8 mouse cellular contexts compared by ENCODE assay signal in genomic region chr1:84840018-84840664, GRCm38 (mm10). TPM values are rescaled to one million over a fixed set of nuclear protein-coding genes. Genes with fewer than 3 reads are reported as not detected.
A peak's percentile ranks its signal among the peaks of the same experiment; 100 is the strongest.
DNase-seq lines count a peak whose midpoint lies in the region; ATAC-seq and TF ChIP-seq lines count a peak whose summit lies in the region.

Gene Trip12, minus strand, starts transcription at chr1:84840516.

- peak within 1 kb of the TSS; percentile 63 for H3K4me3 ChIP-seq in kidney, embryonic 16.5 days (ENCODE audit: low read length)
- peak within 1 kb of the TSS; percentile 93 for H3K4me3 ChIP-seq in embryonic fibroblast, embryonic 13.5 days (ENCODE audit: insufficient read depth, low read length)
- peak within 1 kb of the TSS; percentile 90 for H3K4me3 ChIP-seq in limb, embryonic 11.5 days (ENCODE audit: low read depth, low read length)

- intact Hi-C loops in heart, postnatal 10 days (cut with DNase I): no loop called here

- no peak for DNase-seq in kidney, postnatal 10 days
- DNase-seq in MEL-GATA-1-ER (ENCODE audit: extremely low read depth, low read depth): peak; percentile 41
- DNase-seq in heart, postnatal 10 days: no peak
- DNase-seq in limb, embryonic 11.5 days (ENCODE audit: low spot score): no peak
- no peak for DNase-seq in kidney, adult 11 months

- peak within 1 kb of the TSS; percentile 97 for H3K27ac ChIP-seq in kidney, embryonic 16.5 days (ENCODE audit: low read length)
- peak within 1 kb of the TSS; percentile 82 for H3K27ac ChIP-seq in embryonic fibroblast, embryonic 13.5 days (ENCODE audit: insufficient read depth, low read length)
- H3K27ac ChIP-seq in limb, embryonic 11.5 days (replicated peaks; ENCODE audit: low read depth, low read length): peak within 1 kb of the TSS; percentile 86

- H3K9ac ChIP-seq in kidney, embryonic 16.5 days (replicated peaks; ENCODE audit: low read length): peak within 1 kb of the TSS; percentile 97
- peak within 1 kb of the TSS; percentile 92 for H3K9ac ChIP-seq in limb, embryonic 11.5 days (ENCODE audit: low read length)

- H3K27me3 ChIP-seq in kidney, embryonic 16.5 days (ENCODE audit: insufficient read depth, low read length): no peaks in the 10 kb centered on the region
- no peaks in the 10 kb centered on the region for H3K27me3 ChIP-seq in limb, embryonic 11.5 days (ENCODE audit: control insufficient read depth, insufficient read depth, low read length)

- under 1% methylated on average over 38 of the region's 39 CpGs for WGBS in kidney, embryonic 16.5 days
- under 1% methylated on average over 39 of the region's 39 CpGs for WGBS in limb, embryonic 11.5 days

- TF ChIP-seq CTCF in embryonic fibroblast, embryonic 13.5 days (IDR thresholded peaks at IDR 0.05; ENCODE audit: borderline replicate concordance, insufficient read depth, low read length): no peak

- TF ChIP-seq POLR2A in embryonic fibroblast, embryonic 13.5 days (IDR thresholded peaks at IDR 0.05; ENCODE audit: low read depth, low read length): peak; percentile 58

- H3K36me3 ChIP-seq in kidney, embryonic 16.5 days (ENCODE audit: insufficient read depth, low read length): no peaks in the 10 kb centered on the region
- H3K36me3 ChIP-seq in limb, embryonic 11.5 days (ENCODE audit: control insufficient read depth, insufficient read depth, low read length): no peaks in the 10 kb centered on the region

- ATAC-seq in kidney, embryonic 16.5 days (ENCODE audit: low FRiP score, low TSS enrichment): peak; percentile 69
- peak; percentile 6; the same call in 1 of the 2 replicates for ATAC-seq in limb, embryonic 11.5 days (ENCODE audit: insufficient number of reproducible peaks, low FRiP score, low TSS enrichment, low read depth)
- no peak for ATAC-seq in neutrophil, adult 5-6 weeks (ENCODE audit: extremely low read depth, insufficient number of reproducible peaks, low FRiP score, poor library complexity, severe bottlenecking)

- H3K4me1 ChIP-seq in kidney, embryonic 16.5 days (ENCODE audit: insufficient read depth, low read length): peaks cover 21% of the 10 kb centered on the region
- H3K4me1 ChIP-seq in embryonic fibroblast, embryonic 13.5 days (ENCODE audit: control insufficient read depth, insufficient read depth, low read length): no peaks in the 10 kb centered on the region
- H3K4me1 ChIP-seq in limb, embryonic 11.5 days (ENCODE audit: control insufficient read depth, insufficient read depth, low read length): no peaks in the 10 kb centered on the region

- no peaks in the 10 kb centered on the region for H3K9me3 ChIP-seq in kidney, embryonic 16.5 days (ENCODE audit: low read length)
- H3K9me3 ChIP-seq in limb, embryonic 11.5 days (ENCODE audit: control insufficient read depth, low read length): no peaks in the 10 kb centered on the region

- H3K4me2 ChIP-seq in kidney, embryonic 16.5 days (replicated peaks; ENCODE audit: low read depth, low read length): peak within 1 kb of the TSS; percentile 76
- peak within 1 kb of the TSS; percentile 63 for H3K4me2 ChIP-seq in limb, embryonic 11.5 days (ENCODE audit: low read depth, severe bottlenecking)

RNA-seq across cellular contexts. Expression of gene Trip12, which starts in this region (rescaled TPM):
- 50.3 and 62.8 TPM in 2 replicates for polyA plus RNA-seq in kidney, embryonic 16.5 days (2015; fragmentation: Nextera tagmentation; extraction: Ambion mirVana)
- polyA plus RNA-seq in embryonic fibroblast, embryonic 13.5 days (2011; ENCODE audit: insufficient read length, low read depth, missing spikeins): 278 and 309 TPM in 2 replicates
- 100 to 1,000 TPM; 233 to 236 TPM for total RNA-seq in heart, postnatal 10 days (2021)
- 74.5 and 76.6 TPM in 2 replicates for polyA plus RNA-seq in limb, embryonic 11.5 days (2014; fragmentation: Nextera tagmentation; extraction: Ambion mirVana)
- 201 and 206 TPM in 2 replicates for total RNA-seq in neutrophil, adult 5-6 weeks (2017)
